In the genomic region with DNA sequence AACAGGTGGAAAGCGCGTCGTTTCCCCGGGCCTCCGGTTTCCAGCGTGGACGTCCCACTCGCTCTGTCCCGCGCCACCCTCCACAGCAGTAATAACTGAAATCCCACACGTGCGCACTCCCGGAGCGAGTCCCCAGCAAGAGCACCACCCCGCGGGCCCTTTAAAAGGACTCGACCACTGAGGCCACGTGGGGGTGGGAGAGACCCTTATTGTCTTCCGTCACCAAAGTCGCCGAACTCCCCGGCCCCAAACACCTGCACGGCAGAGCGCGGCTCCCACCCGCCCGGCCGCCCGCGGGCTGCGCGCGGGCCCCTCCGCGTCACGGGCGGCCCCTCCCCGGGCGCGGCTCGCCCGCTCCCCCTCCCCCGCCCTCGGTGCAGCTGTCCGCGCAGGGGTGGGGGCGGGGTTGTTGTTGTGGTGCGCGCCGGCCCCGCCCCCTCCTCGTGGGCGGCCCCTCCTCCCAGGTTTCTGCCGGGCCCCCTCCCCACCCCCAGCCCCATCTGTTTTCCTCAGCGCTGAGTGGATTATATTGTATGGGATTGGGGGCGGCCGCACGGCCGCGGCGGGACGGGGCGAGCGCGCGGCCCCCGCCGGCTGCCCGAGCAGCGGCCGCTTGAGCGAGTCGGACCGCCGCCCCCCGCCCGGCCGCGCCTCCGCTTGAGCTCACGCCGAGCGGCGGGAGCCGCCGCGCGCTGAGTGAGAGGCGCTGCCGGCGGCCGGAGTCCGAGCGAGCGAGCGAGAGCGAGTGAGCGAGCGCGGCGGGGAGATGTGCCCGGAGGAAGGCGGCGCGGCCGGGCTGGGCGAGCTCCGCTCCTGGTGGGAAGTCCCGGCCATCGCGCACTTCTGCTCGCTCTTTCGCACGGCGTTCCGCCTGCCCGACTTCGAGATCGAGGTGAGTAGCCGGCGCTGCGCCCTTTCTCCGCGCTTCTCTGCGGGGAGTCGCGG, we compare ENCODE assay signal across 8 mouse cellular contexts. TPM values are rescaled to one million over a fixed set of nuclear protein-coding genes. Genes with fewer than 3 reads are reported as not detected.
A peak's percentile ranks its signal among the peaks of the same experiment; 100 is the strongest.
DNase-seq lines count a peak whose midpoint lies in the region; ATAC-seq and TF ChIP-seq lines count a peak whose summit lies in the region.

A gene (plus strand): TSS at position 554 of the 945 bp plus-strand sequence.

- H3K4me2 ChIP-seq in heart, embryonic 11.5 days = peak within 1 kb of the TSS; percentile 85
- H3K4me2 ChIP-seq in kidney, postnatal 0 days (ENCODE audit: low read length) = peak within 1 kb of the TSS; percentile 94
- H3K4me2 ChIP-seq in liver, embryonic 11.5 days = peak within 1 kb of the TSS; percentile 96
- peak within 1 kb of the TSS; percentile 82 for H3K4me2 ChIP-seq in stomach, embryonic 14.5 days (replicated peaks; ENCODE audit: low read depth, low read length)

- no peaks in the 10 kb centered on the region for H3K9me3 ChIP-seq in heart, embryonic 11.5 days (replicated peaks; ENCODE audit: control insufficient read depth, low read length)
- no peaks in the 10 kb centered on the region for H3K9me3 ChIP-seq in kidney, postnatal 0 days (replicated peaks; ENCODE audit: low read length)
- H3K9me3 ChIP-seq in liver, embryonic 11.5 days (ENCODE audit: control insufficient read depth, low read length) = no peaks in the 10 kb centered on the region
- H3K9me3 ChIP-seq in stomach, embryonic 14.5 days (ENCODE audit: control insufficient read depth, low read depth, low read length) = no peaks in the 10 kb centered on the region

- peaks cover 63% of the 10 kb centered on the region for H3K27me3 ChIP-seq in C2C12 (ENCODE audit: control insufficient read depth, insufficient read depth, insufficient read length)
- no peaks in the 10 kb centered on the region for H3K27me3 ChIP-seq in heart, embryonic 11.5 days (ENCODE audit: control insufficient read depth, insufficient read depth, low read length)
- 0 out of 2 replicates have a peak, but pooled peaks cover 6% of the 10 kb centered on the region for H3K27me3 ChIP-seq in kidney, postnatal 0 days (ENCODE audit: insufficient read depth, low read length)
- H3K27me3 ChIP-seq in liver, embryonic 11.5 days (replicated peaks; ENCODE audit: control insufficient read depth, insufficient read depth, low read length) = no peaks in the 10 kb centered on the region
- no peaks in the 10 kb centered on the region for H3K27me3 ChIP-seq in stomach, embryonic 14.5 days (ENCODE audit: control insufficient read depth, insufficient read depth, low read length)

- DNase-seq in brain, embryonic 14.5 days (ENCODE audit: low read depth) = peak; percentile 94
- DNase-seq in kidney, postnatal 0 days (ENCODE audit: low spot score) = peak; percentile 84
- peak; percentile 89 for DNase-seq in liver, embryonic 11.5 days (ENCODE audit: low spot score)
- DNase-seq in neural tube, embryonic 10.5 days (ENCODE audit: extremely low spot score, low spot score) = peak; percentile 94

- no peaks in the 10 kb centered on the region for H3K4me1 ChIP-seq in embryonic fibroblast, embryonic 13.5 days (ENCODE audit: control insufficient read depth, insufficient read depth, low read length)
- no peaks in the 10 kb centered on the region for H3K4me1 ChIP-seq in heart, embryonic 11.5 days (ENCODE audit: control insufficient read depth, insufficient read depth, low read length)
- H3K4me1 ChIP-seq in kidney, postnatal 0 days (replicated peaks; ENCODE audit: insufficient read depth, low read length) = no peaks in the 10 kb centered on the region
- H3K4me1 ChIP-seq in liver, embryonic 11.5 days (replicated peaks; ENCODE audit: control insufficient read depth, insufficient read depth, low read length) = peaks cover 9% of the 10 kb centered on the region
- H3K4me1 ChIP-seq in stomach, embryonic 14.5 days (ENCODE audit: control insufficient read depth, insufficient read depth, low read length) = no peaks in the 10 kb centered on the region; the same call in 1 of the 2 replicates

- peak; percentile 39; the same call in 1 of the 2 replicates for TF ChIP-seq POLR2A in brain, embryonic 14.5 days (IDR thresholded peaks at IDR 0.05; ENCODE audit: borderline replicate concordance, extremely low read depth, insufficient read depth, insufficient read length, poor library complexity, severe bottlenecking)
- no peak for TF ChIP-seq POLR2A in embryonic fibroblast, embryonic 13.5 days (IDR thresholded peaks at IDR 0.05; ENCODE audit: low read depth, low read length)

- no peaks in the 10 kb centered on the region for H3K36me3 ChIP-seq in C2C12 (ENCODE audit: control insufficient read depth, insufficient read depth)
- no peaks in the 10 kb centered on the region for H3K36me3 ChIP-seq in heart, embryonic 11.5 days (ENCODE audit: control insufficient read depth, insufficient read depth, low read length)
- H3K36me3 ChIP-seq in kidney, postnatal 0 days (ENCODE audit: insufficient read depth, low read length) = no peaks in the 10 kb centered on the region
- no peaks in the 10 kb centered on the region for H3K36me3 ChIP-seq in liver, embryonic 11.5 days (ENCODE audit: control insufficient read depth, insufficient read depth, low read length)
- H3K36me3 ChIP-seq in stomach, embryonic 14.5 days (ENCODE audit: control insufficient read depth, insufficient read depth, low read length) = no peaks in the 10 kb centered on the region

- H3K79me3 ChIP-seq in C2C12 (ENCODE audit: low read depth) = no peaks in the 10 kb centered on the region

- under 1% methylated on average over 72 of the region's 127 CpGs for WGBS in heart, embryonic 11.5 days (ENCODE audit: insufficient replicate concordance)
- WGBS in kidney, postnatal 0 days = under 1% methylated on average over 104 of the region's 127 CpGs
- under 1% methylated on average over 115 of the region's 127 CpGs for WGBS in liver, embryonic 11.5 days
- WGBS in stomach, embryonic 14.5 days = under 1% methylated on average over 105 of the region's 127 CpGs

- TF ChIP-seq CTCF in C2C12 (IDR thresholded peaks at IDR 0.05; ENCODE audit: control insufficient read depth, insufficient read depth, insufficient read length) = no peak
- no peak for TF ChIP-seq CTCF in brain, embryonic 14.5 days (IDR thresholded peaks at IDR 0.05; ENCODE audit: borderline replicate concordance, extremely low read depth, insufficient read depth, insufficient read length)
- no peak for TF ChIP-seq CTCF in embryonic fibroblast, embryonic 13.5 days (IDR thresholded peaks at IDR 0.05; ENCODE audit: borderline replicate concordance, insufficient read depth, low read length)
- TF ChIP-seq CTCF in kidney, postnatal 0 days (IDR thresholded peaks at IDR 0.05; ENCODE audit: low read depth) = 0 out of 2 replicates have a peak, but pooled peaks have one; percentile 3

- ATAC-seq in heart, embryonic 11.5 days (replicated peaks; ENCODE audit: insufficient number of reproducible peaks, low FRiP score, low TSS enrichment) = peak; percentile 88
- ATAC-seq in kidney, postnatal 0 days (replicated peaks; ENCODE audit: low FRiP score, low read depth) = peak; percentile 78
- peak; percentile 82 for ATAC-seq in liver, embryonic 11.5 days (replicated peaks; ENCODE audit: low FRiP score)
- peak; percentile 86 for ATAC-seq in stomach, embryonic 14.5 days (ENCODE audit: insufficient number of reproducible peaks, insufficient read depth, low FRiP score, low read depth)

- H3K27ac ChIP-seq in embryonic fibroblast, embryonic 13.5 days (ENCODE audit: insufficient read depth, low read length) = no peak within 1 kb of the TSS
- peak within 1 kb of the TSS; percentile 93 for H3K27ac ChIP-seq in heart, embryonic 11.5 days (ENCODE audit: low read depth, low read length)
- H3K27ac ChIP-seq in kidney, postnatal 0 days = peak within 1 kb of the TSS; percentile 97
- H3K27ac ChIP-seq in liver, embryonic 11.5 days (ENCODE audit: low read depth, low read length) = peak within 1 kb of the TSS; percentile 98
- H3K27ac ChIP-seq in stomach, embryonic 14.5 days (ENCODE audit: low read length) = peak within 1 kb of the TSS; percentile 95

- no peaks in the 10 kb centered on the region for H3K79me2 ChIP-seq in C2C12 (ENCODE audit: control insufficient read depth, insufficient read depth)

- peak within 1 kb of the TSS; percentile 73 for H3ac ChIP-seq in C2C12 (ENCODE audit: control insufficient read depth, insufficient read length, low read depth)

- H3K9ac ChIP-seq in heart, embryonic 11.5 days (ENCODE audit: low read depth, low read length) = peak within 1 kb of the TSS; percentile 82
- H3K9ac ChIP-seq in kidney, postnatal 0 days (ENCODE audit: low read depth, low read length) = peak within 1 kb of the TSS; percentile 92
- peak within 1 kb of the TSS; percentile 93 for H3K9ac ChIP-seq in liver, embryonic 11.5 days (ENCODE audit: low read depth, low read length)
- peak within 1 kb of the TSS; percentile 73 for H3K9ac ChIP-seq in stomach, embryonic 14.5 days (replicated peaks; ENCODE audit: low read depth, low read length)

- peak within 1 kb of the TSS; percentile 18 for H3K4me3 ChIP-seq in C2C12 (ENCODE audit: insufficient read depth, poor library complexity, severe bottlenecking)
- H3K4me3 ChIP-seq in embryonic fibroblast, embryonic 13.5 days (ENCODE audit: insufficient read depth, low read length) = peak within 1 kb of the TSS; percentile 53
- peak within 1 kb of the TSS; percentile 76 for H3K4me3 ChIP-seq in heart, embryonic 11.5 days (ENCODE audit: low read depth, low read length)
- peak within 1 kb of the TSS; percentile 92 for H3K4me3 ChIP-seq in kidney, postnatal 0 days (replicated peaks; ENCODE audit: low read depth, low read length)
- H3K4me3 ChIP-seq in liver, embryonic 11.5 days (ENCODE audit: low read depth, low read length) = peak within 1 kb of the TSS; percentile 93
- H3K4me3 ChIP-seq in stomach, embryonic 14.5 days (ENCODE audit: low read depth, low read length) = peak within 1 kb of the TSS; percentile 73

TF ChIP-seq in C2C12, 6 proteins besides CTCF, POLR2A, EP300 and RAD21:
- no peak for TF ChIP-seq MYOG (IDR thresholded peaks at IDR 0.05; ENCODE audit: control insufficient read depth, extremely low read depth, insufficient read length)
- no peak for TF ChIP-seq MYOD1 (IDR thresholded peaks at IDR 0.05; ENCODE audit: control insufficient read depth, insufficient read length, low read depth)
- no peak for TF ChIP-seq USF1 (IDR thresholded peaks at IDR 0.05; ENCODE audit: low read depth)
- TF ChIP-seq MAX (IDR thresholded peaks at IDR 0.05) = no peak

RNA-seq across cellular contexts. Expression of the gene that starts here (rescaled TPM):
- polyA plus RNA-seq in C2C12 (2012; fragmentation: generic; extraction: Trizol) = 0.01 TPM
- 9.3 and 10.4 TPM in 2 replicates for polyA plus RNA-seq in brain, embryonic 14.5 days (2012; rRNA removed)
- not detected in 2 replicates for polyA plus RNA-seq in embryonic fibroblast, embryonic 13.5 days (2011; ENCODE audit: insufficient read length, low read depth, missing spikeins)
- 3.0 and 4.2 TPM in 2 replicates for polyA plus RNA-seq in heart, embryonic 11.5 days (2014; fragmentation: Nextera tagmentation; extraction: Ambion mirVana)
- 3.3 and 3.6 TPM in 2 replicates for polyA plus RNA-seq in kidney, postnatal 0 days (2015; fragmentation: Nextera tagmentation; extraction: Ambion mirVana)
- polyA plus RNA-seq in liver, embryonic 11.5 days (2014; fragmentation: Nextera tagmentation; extraction: Ambion mirVana) = 11.9 and 13.3 TPM in 2 replicates
- 2.3 and 3.3 TPM in 2 replicates for polyA plus RNA-seq in stomach, embryonic 14.5 days (2014; fragmentation: Nextera tagmentation; extraction: Ambion mirVana)

Comparison
In these comparisons a context has a peak if more than half of its experiments do, and no peak if none do; other contexts are left out.
1. H3K4me3 ChIP-seq: peak in every context shown above with its lines; median percentile 93 in liver, embryonic 11.5 days; 92 in kidney, postnatal 0 days; 76 in heart, embryonic 11.5 days; 73 in stomach, embryonic 14.5 days; 53 in embryonic fibroblast, embryonic 13.5 days; 18 in C2C12.